Mouse (Mus musculus) myocyte (in vitro differentiated cells): ENCODE measurements around the gene Olfr702. TPM values are rescaled to one million over a fixed set of nuclear protein-coding genes. Genes with fewer than 3 reads are reported as not detected.

Experiments
- H3K27me3 ChIP-seq: one replicate; pipeline ENCODE4 v1.6.1; 2011; ENCODE audit not compliant: control insufficient read depth, insufficient read depth, insufficient read length
- H3K36me3 ChIP-seq: one replicate; pipeline ENCODE4 v1.6.1; 2011; ENCODE audit not compliant: control insufficient read depth, insufficient read depth
- H3K4me2 ChIP-seq: one replicate; pipeline ENCODE4 v1.6.1; 2011; ENCODE audit warnings: low read depth, control low read depth
- H3K4me3 ChIP-seq: one replicate; pipeline ENCODE4 v1.5.1; 2011; ENCODE audit warnings: mild to moderate bottlenecking, control low read depth, moderate library complexity
- H3K79me2 ChIP-seq: one replicate; pipeline ENCODE4 v1.6.1; 2011; ENCODE audit not compliant: control insufficient read depth, insufficient read depth
- H3ac ChIP-seq: one replicate; pipeline ENCODE4 v1.6.1; 2011; ENCODE audit not compliant: control insufficient read depth, insufficient read length
- CEBPB ChIP-seq: IDR thresholded peaks from 2 replicates; pipeline ENCODE4 v1.6.1; 2011; ENCODE audit warnings: mild to moderate bottlenecking, moderate library complexity; ENCODE audit not compliant: poor library complexity, insufficient read depth, severe bottlenecking
- E2F4 ChIP-seq: IDR thresholded peaks from one replicate; pipeline ENCODE4 v1.6.1; 2011; ENCODE audit warnings: mild to moderate bottlenecking, control low read depth, moderate library complexity; ENCODE audit not compliant: insufficient read depth
- MAX ChIP-seq: IDR thresholded peaks from one replicate; pipeline ENCODE4 v1.6.1; 2011; ENCODE audit warnings: low read depth, mild to moderate bottlenecking, control low read depth
- MYOD1 ChIP-seq, 3 experiments: IDR thresholded peaks; one replicate each; pipeline ENCODE4 v1.6.1; 2011; ENCODE audit warnings: control low read depth in 2 of 3, low read depth in 2 of 3, mild to moderate bottlenecking in 2 of 3, moderate library complexity in 1 of 3; ENCODE audit not compliant: insufficient read length in 2 of 3, control insufficient read depth in 1 of 3
- MYOG ChIP-seq, 3 experiments: IDR thresholded peaks; one replicate each; pipeline ENCODE4 v1.6.1; 2011; ENCODE audit warnings: control low read depth in 2 of 3, low read depth in 2 of 3, mild to moderate bottlenecking in 2 of 3; ENCODE audit not compliant: insufficient read length in 2 of 3, control insufficient read depth in 1 of 3, insufficient read depth in 1 of 3
- POLR2A ChIP-seq: IDR thresholded peaks from one replicate; pipeline ENCODE4 v1.6.1; 2011; ENCODE audit warnings: low read depth, mild to moderate bottlenecking, control low read depth, moderate library complexity; ENCODE audit not compliant: insufficient read length
- POLR2AphosphoS2 ChIP-seq: IDR thresholded peaks from one replicate; pipeline ENCODE4 v1.6.1; 2011; ENCODE audit warnings: low read depth, control low read depth; ENCODE audit not compliant: insufficient read length
- REST ChIP-seq: IDR thresholded peaks from one replicate; pipeline ENCODE4 v1.6.1; 2011; ENCODE audit warnings: mild to moderate bottlenecking, control low read depth, moderate library complexity; ENCODE audit not compliant: insufficient read depth, insufficient read length
- SRF ChIP-seq: IDR thresholded peaks from one replicate; pipeline ENCODE4 v1.6.1; 2011; ENCODE audit warnings: low read depth; ENCODE audit not compliant: control insufficient read depth, insufficient read length
- TCF12 ChIP-seq: IDR thresholded peaks from one replicate; pipeline ENCODE4 v1.6.1; 2011; ENCODE audit warnings: mild to moderate bottlenecking, control low read depth; ENCODE audit not compliant: poor library complexity, insufficient read depth, severe bottlenecking
- TCF3 ChIP-seq: IDR thresholded peaks from one replicate; pipeline ENCODE4 v1.6.1; 2011; ENCODE audit warnings: low read depth, control low read depth; ENCODE audit not compliant: insufficient read length
- USF1 ChIP-seq: IDR thresholded peaks from one replicate; pipeline ENCODE4 v1.6.1; 2011; ENCODE audit warnings: low read depth, mild to moderate bottlenecking, control low read depth, moderate library complexity
- polyA plus RNA-seq: library from polyadenylated mRNA; unstranded; fragments of >200 nt; fragmentation: generic; extraction: Trizol; gene quantifications from one replicate; pipeline ENCODE4 v1.2.1, GENCODE M21; 2012; ENCODE audit warnings: missing spikeins

Gene Olfr702
- polyA plus RNA-seq, 1 experiment: not detected

GRCm38 (mm10) chr7:106815775-106816174 lies 17.9 kb downstream of the Olfr702 start:
- H3K27me3 ChIP-seq: no peaks in the 10 kb centered on the region
- H3K79me2 ChIP-seq: no peaks in the 10 kb centered on the region
- H3ac ChIP-seq: no peak overlapping the region
- TF ChIP-seq REST (no peak), POLR2A (no peak), TCF3 (no peak), E2F4 (no peak), SRF (no peak), MAX (no peak), POLR2AphosphoS2 (no peak), MYOD1 (IDR thresholded peaks at IDR 0.05; ENCODE audit: control insufficient read depth in 1 of 3, insufficient read length in 2 of 3, low read depth in 2 of 3) (no peak), CEBPB (no peak)
- H3K4me2 ChIP-seq: no peak overlapping the region
- H3K36me3 ChIP-seq: no peaks in the 10 kb centered on the region
- no peak overlapping the region for H3K4me3 ChIP-seq

GRCm38 (mm10) chr7:106813829-106814228 lies 19.9 kb downstream of the Olfr702 start, which contains the start of gene Olfr701:
TSS of gene Olfr701 (plus strand) at chr7:106814129.
- H3ac ChIP-seq: no peak within 1 kb of the TSS
- H3K36me3 ChIP-seq: no peaks in the 10 kb centered on the region
- no peak within 1 kb of the TSS for H3K4me2 ChIP-seq
- H3K27me3 ChIP-seq: no peaks in the 10 kb centered on the region
- no peaks in the 10 kb centered on the region for H3K79me2 ChIP-seq
- no peak within 1 kb of the TSS for H3K4me3 ChIP-seq
- TF ChIP-seq MYOD1 (IDR thresholded peaks at IDR 0.05; ENCODE audit: control insufficient read depth in 1 of 3, insufficient read length in 2 of 3, low read depth in 2 of 3) (no peak), REST (no peak)

- Histone ChIP-seq H3K36me3 (no peaks in the 10 kb centered on the region), H3K4me2 (no peak within 1 kb of the TSS), H3ac (no peak within 1 kb of the TSS), H3K79me2 (no peaks in the 10 kb centered on the region), H3K4me3 (no peak within 1 kb of the TSS), H3K27me3 (no peaks in the 10 kb centered on the region)
- TF ChIP-seq MAX (no peak), POLR2A (no peak), TCF12 (no peak), MYOG (IDR thresholded peaks at IDR 0.05; ENCODE audit: control insufficient read depth in 1 of 3, insufficient read depth in 1 of 3, insufficient read length in 2 of 3, low read depth in 2 of 3) (no peak), TCF3 (no peak), SRF (no peak)
Observed at GRCm38 (mm10) chr7:106808734-106809133, 25.0 kb downstream of the Olfr702 start, which contains the start of gene Olfr700. TSS of gene Olfr700 (minus strand) at chr7:106808834.

- Histone ChIP-seq H3K4me3 (no peak within 1 kb of the TSS), H3K79me2 (no peaks in the 10 kb centered on the region), H3K36me3 (no peaks in the 10 kb centered on the region), H3ac (no peak within 1 kb of the TSS), H3K27me3 (no peaks in the 10 kb centered on the region), H3K4me2 (no peak within 1 kb of the TSS)
- TF ChIP-seq TCF12: no peak
- no peak for TF ChIP-seq MAX
- TF ChIP-seq POLR2AphosphoS2: no peak
Observed at GRCm38 (mm10) chr7:106793098-106793497, 40.6 kb downstream of the Olfr702 start, which contains the start of gene Olfr699. TSS of gene Olfr699 (minus strand) at chr7:106793198.

GRCm38 (mm10) chr7:106788330-106788729 lies 45.4 kb downstream of the Olfr702 start:
- Histone ChIP-seq H3K4me3 (no peak overlapping the region), H3ac (no peak overlapping the region), H3K79me2 (no peaks in the 10 kb centered on the region), H3K36me3 (no peaks in the 10 kb centered on the region), H3K27me3 (no peaks in the 10 kb centered on the region), H3K4me2 (no peak overlapping the region)
- no peak for TF ChIP-seq MYOG (IDR thresholded peaks at IDR 0.05; ENCODE audit: control insufficient read depth in 1 of 3, insufficient read depth in 1 of 3, insufficient read length in 2 of 3, low read depth in 2 of 3)
- no peak for TF ChIP-seq POLR2A
- no peak for TF ChIP-seq MAX
- no peak for TF ChIP-seq E2F4
- no peak for TF ChIP-seq SRF
- no peak for TF ChIP-seq MYOD1 (IDR thresholded peaks at IDR 0.05; ENCODE audit: control insufficient read depth in 1 of 3, insufficient read length in 2 of 3, low read depth in 2 of 3)
- TF ChIP-seq TCF12: no peak
- TF ChIP-seq USF1: no peak
- no peak for TF ChIP-seq TCF3
- TF ChIP-seq POLR2AphosphoS2: no peak
- TF ChIP-seq REST: no peak
- no peak for TF ChIP-seq CEBPB

Other genes with a start within 250 kb of the Olfr702 start
- not detected for gene Olfr693, start 153.3 kb downstream of the Olfr702 start, polyA plus RNA-seq
- not detected for gene Olfr694, start 142.1 kb downstream of the Olfr702 start, polyA plus RNA-seq
- gene Olfr695, start 117.5 kb downstream of the Olfr702 start, polyA plus RNA-seq: not detected
- gene Olfr697, start 91.5 kb downstream of the Olfr702 start, polyA plus RNA-seq: not detected
- gene Olfr698, start 78.5 kb downstream of the Olfr702 start, polyA plus RNA-seq: not detected
- not detected for gene Olfr699, start 40.7 kb downstream of the Olfr702 start, polyA plus RNA-seq
- gene Olfr700, start 25.1 kb downstream of the Olfr702 start, polyA plus RNA-seq: not detected
- not detected for gene Olfr701, start 19.8 kb downstream of the Olfr702 start, polyA plus RNA-seq
- not detected for gene Olfr703, start 9.5 kb upstream of the Olfr702 start, polyA plus RNA-seq
- not detected for gene Olfr704, start 29.3 kb upstream of the Olfr702 start, polyA plus RNA-seq
- gene Olfr705, start 43.0 kb upstream of the Olfr702 start, polyA plus RNA-seq: not detected
- gene Olfr706, start 54.3 kb upstream of the Olfr702 start, polyA plus RNA-seq: not detected
- not detected for gene Olfr707, start 67.3 kb upstream of the Olfr702 start, polyA plus RNA-seq
- gene Olfr1532-ps1, start 74.1 kb upstream of the Olfr702 start, polyA plus RNA-seq: not detected
- not detected for gene Olfr709-ps1, start 98.3 kb upstream of the Olfr702 start, polyA plus RNA-seq
- not detected for gene Olfr710, start 114.4 kb upstream of the Olfr702 start, polyA plus RNA-seq
- gene Olfr6, start 130.0 kb upstream of the Olfr702 start, polyA plus RNA-seq: not detected
- gene Olfr711, start 141.6 kb upstream of the Olfr702 start, polyA plus RNA-seq: not detected
- gene Olfr2, start 172.2 kb upstream of the Olfr702 start, polyA plus RNA-seq: not detected
- gene Olfr713, start 197.3 kb upstream of the Olfr702 start, polyA plus RNA-seq: not detected
- not detected for gene Olfr714, start 237.1 kb upstream of the Olfr702 start, polyA plus RNA-seq